In genomic region chr19:55745192-55745578, GRCm38 (mm10) we compare ENCODE assay signal across 9 mouse cellular contexts. TPM values are rescaled to one million over a fixed set of nuclear protein-coding genes. Genes with fewer than 3 reads are reported as not detected.
A peak's percentile ranks its signal among the peaks of the same experiment; 100 is the strongest.
DNase-seq lines count a peak whose midpoint lies in the region; ATAC-seq and TF ChIP-seq lines count a peak whose summit lies in the region.
"Had no signal": no experiment of that assay in that cellular context is flagged by ENCODE, and none has a peak within 500 bp of the region (broad histone marks: within the 10 kb centered on the region; RNA-seq: fewer than 3 reads in every experiment).

No protein-coding gene starts in this region.

- DNase-seq in heart, adult 11 months, result no peak
- peak; percentile 63 for DNase-seq in intestine, embryonic 14.5 days (ENCODE audit: low spot score)
- DNase-seq in thymus, adult 2 months, result no peak
- no peak for DNase-seq in adrenal gland, postnatal 4 days (ENCODE audit: low spot score in 2 of 2)
- DNase-seq in testis, postnatal 14 days (ENCODE audit: low spot score), result no peak
- DNase-seq: kidney, postnatal 14 days had no signal

- peak overlapping the region; percentile 94 for H3K4me3 ChIP-seq in heart, embryonic 11.5 days (ENCODE audit: low read depth, low read length)
- H3K4me3 ChIP-seq in embryonic facial prominence, embryonic 13.5 days, result peak overlapping the region; percentile 86
- H3K4me3 ChIP-seq in intestine, embryonic 14.5 days (ENCODE audit: low read depth, low read length), result peak overlapping the region; percentile 91
- peak overlapping the region; percentile 85 for H3K4me3 ChIP-seq in myocyte
- no peak overlapping the region for H3K4me3 ChIP-seq in thymus, adult 2 months (ENCODE audit: control insufficient read depth, insufficient read depth, low read length)

- H3K4me2 ChIP-seq in heart, embryonic 11.5 days, result peak overlapping the region; percentile 98
- peak overlapping the region; percentile 91 for H3K4me2 ChIP-seq in embryonic facial prominence, embryonic 13.5 days
- H3K4me2 ChIP-seq in intestine, embryonic 14.5 days (ENCODE audit: low read length), result peak overlapping the region; percentile 94
- H3K4me2 ChIP-seq in myocyte (ENCODE audit: low read depth), result peak overlapping the region; percentile 94

- 0 out of 2 replicates have a peak overlapping the region, but pooled peaks have one; percentile 15 for H3K27ac ChIP-seq in heart, embryonic 11.5 days (ENCODE audit: low read depth, low read length)
- peak overlapping the region; percentile 100; the same call in 1 of the 2 replicates for H3K27ac ChIP-seq in embryonic facial prominence, embryonic 13.5 days
- H3K27ac ChIP-seq in intestine, embryonic 14.5 days (ENCODE audit: low read depth), result no peak overlapping the region
- H3K27ac ChIP-seq in thymus, adult 2 months (ENCODE audit: control insufficient read depth, insufficient read depth, low read length), result no peak overlapping the region

- H3K4me1 ChIP-seq in heart, embryonic 11.5 days (ENCODE audit: control insufficient read depth, insufficient read depth, low read length), result peaks cover 58% of the 10 kb centered on the region
- H3K4me1 ChIP-seq in embryonic facial prominence, embryonic 13.5 days, result peaks cover 69% of the 10 kb centered on the region
- peaks cover 56% of the 10 kb centered on the region for H3K4me1 ChIP-seq in intestine, embryonic 14.5 days (replicated peaks; ENCODE audit: control insufficient read depth, insufficient read depth, low read length)
- peaks cover 18% of the 10 kb centered on the region for H3K4me1 ChIP-seq in thymus, adult 2 months (replicated peaks; ENCODE audit: control insufficient read depth, insufficient read depth, low read length)

- H3K27me3 ChIP-seq in heart, embryonic 11.5 days (ENCODE audit: control insufficient read depth, insufficient read depth, low read length), result no peaks in the 10 kb centered on the region
- no peaks in the 10 kb centered on the region for H3K27me3 ChIP-seq in embryonic facial prominence, embryonic 13.5 days
- H3K27me3 ChIP-seq in intestine, embryonic 14.5 days (replicated peaks; ENCODE audit: control insufficient read depth, insufficient read depth, low read length), result no peaks in the 10 kb centered on the region
- no peaks in the 10 kb centered on the region for H3K27me3 ChIP-seq in myocyte (ENCODE audit: control insufficient read depth, insufficient read depth, insufficient read length)
- H3K27me3 ChIP-seq in thymus, adult 2 months (ENCODE audit: control insufficient read depth, insufficient read depth, low read length), result no peaks in the 10 kb centered on the region; the same call in 1 of the 2 replicates

- no peak for ATAC-seq in heart, embryonic 11.5 days (replicated peaks; ENCODE audit: insufficient number of reproducible peaks, low FRiP score, low TSS enrichment)
- no peak for ATAC-seq in embryonic facial prominence, embryonic 13.5 days (ENCODE audit: insufficient number of reproducible peaks, insufficient read depth, low FRiP score, low TSS enrichment, low read depth)
- no peak for ATAC-seq in intestine, embryonic 14.5 days (replicated peaks; ENCODE audit: low FRiP score, low TSS enrichment, low read depth)

- H3ac ChIP-seq in myocyte (ENCODE audit: control insufficient read depth, insufficient read length), result no peak overlapping the region

- H3K9me3 ChIP-seq in heart, embryonic 11.5 days (replicated peaks; ENCODE audit: control insufficient read depth, low read length), result no peaks in the 10 kb centered on the region
- H3K9me3 ChIP-seq in embryonic facial prominence, embryonic 13.5 days, result no peaks in the 10 kb centered on the region
- no peaks in the 10 kb centered on the region for H3K9me3 ChIP-seq in intestine, embryonic 14.5 days (ENCODE audit: control insufficient read depth, low read length)

- peak overlapping the region; percentile 93 for H3K9ac ChIP-seq in heart, embryonic 11.5 days (ENCODE audit: low read depth, low read length)
- peak overlapping the region; percentile 99 for H3K9ac ChIP-seq in embryonic facial prominence, embryonic 13.5 days
- peak overlapping the region; percentile 98 for H3K9ac ChIP-seq in intestine, embryonic 14.5 days (ENCODE audit: low read length)

- peaks cover 54% of the 10 kb centered on the region for H3K79me2 ChIP-seq in myocyte (ENCODE audit: control insufficient read depth, insufficient read depth)

- TF ChIP-seq CTCF in thymus, adult 2 months (IDR thresholded peaks at IDR 0.05; ENCODE audit: borderline replicate concordance, control insufficient read depth, extremely low read depth, insufficient read depth, low read length, poor library complexity), result no peak

- no peak for TF ChIP-seq POLR2A in myocyte (IDR thresholded peaks at IDR 0.05; ENCODE audit: insufficient read length, low read depth)
- TF ChIP-seq POLR2A in thymus, adult 2 months (IDR thresholded peaks at IDR 0.05; ENCODE audit: control insufficient read depth, extremely low read depth, insufficient read depth, low read length, poor library complexity), result no peak

- no peaks in the 10 kb centered on the region for H3K36me3 ChIP-seq in heart, embryonic 11.5 days (ENCODE audit: control insufficient read depth, insufficient read depth, low read length)
- H3K36me3 ChIP-seq in embryonic facial prominence, embryonic 13.5 days, result no peaks in the 10 kb centered on the region
- peaks cover 7% of the 10 kb centered on the region; the same call in 1 of the 2 replicates for H3K36me3 ChIP-seq in intestine, embryonic 14.5 days (ENCODE audit: control insufficient read depth, insufficient read depth, low read length)
- no peaks in the 10 kb centered on the region for H3K36me3 ChIP-seq in myocyte (ENCODE audit: control insufficient read depth, insufficient read depth)
- no peaks in the 10 kb centered on the region for H3K36me3 ChIP-seq in thymus, adult 2 months (ENCODE audit: control insufficient read depth, insufficient read depth, low read length)

- 14% methylated on average over 9 of the region's 9 CpGs for WGBS in heart, embryonic 11.5 days (ENCODE audit: insufficient replicate concordance)
- WGBS in embryonic facial prominence, embryonic 13.5 days, result 9% methylated on average over 9 of the region's 9 CpGs
- 29% methylated on average over 9 of the region's 9 CpGs for WGBS in intestine, embryonic 14.5 days
- 96% methylated on average over 9 of the region's 9 CpGs for WGBS in thymus, adult 2 months

TF ChIP-seq in myocyte, 11 proteins besides CTCF, POLR2A, EP300 and RAD21:
- TF ChIP-seq TCF12 (IDR thresholded peaks at IDR 0.05; ENCODE audit: insufficient read depth, poor library complexity, severe bottlenecking) (no peak), REST (IDR thresholded peaks at IDR 0.05; ENCODE audit: insufficient read depth, insufficient read length) (no peak), POLR2AphosphoS2 (IDR thresholded peaks at IDR 0.05; ENCODE audit: insufficient read length, low read depth) (no peak), CEBPB (IDR thresholded peaks at IDR 0.05; ENCODE audit: insufficient read depth, poor library complexity, severe bottlenecking) (no peak), E2F4 (IDR thresholded peaks at IDR 0.05; ENCODE audit: insufficient read depth) (no peak), TCF3 (IDR thresholded peaks at IDR 0.05; ENCODE audit: insufficient read length, low read depth) (no peak), MYOD1 (IDR thresholded peaks at IDR 0.05; ENCODE audit: control insufficient read depth in 1 of 3, insufficient read length in 2 of 3, low read depth in 2 of 3) (no peak), MAX (IDR thresholded peaks at IDR 0.05; ENCODE audit: low read depth) (no peak), MYOG (IDR thresholded peaks at IDR 0.05; ENCODE audit: control insufficient read depth in 1 of 3, insufficient read depth in 1 of 3, insufficient read length in 2 of 3, low read depth in 2 of 3) (no peak), USF1 (IDR thresholded peaks at IDR 0.05; ENCODE audit: low read depth) (no peak), SRF (IDR thresholded peaks at IDR 0.05; ENCODE audit: control insufficient read depth, insufficient read length, low read depth) (no peak)

RNA-seq across cellular contexts. Expression of gene Tcf7l2, which starts 3.6 kb away (rescaled TPM):
- 67.1 and 82.0 TPM in 2 replicates for polyA plus RNA-seq in heart, embryonic 11.5 days (2014; fragmentation: Nextera tagmentation; extraction: Ambion mirVana)
- polyA plus RNA-seq in embryonic facial prominence, embryonic 13.5 days (2015; fragmentation: Nextera tagmentation; extraction: Ambion mirVana), result 142 and 157 TPM in 2 replicates
- polyA plus RNA-seq in intestine, embryonic 14.5 days (2014; fragmentation: Nextera tagmentation; extraction: Ambion mirVana), result 97.2 and 99.2 TPM in 2 replicates
- 5.4 TPM for polyA plus RNA-seq in myocyte (2012; fragmentation: generic; extraction: Trizol)
- polyA plus RNA-seq in thymus, adult 2 months (2012; rRNA removed), result 7.6 and 10.2 TPM in 2 replicates
- total RNA-seq in adrenal gland, postnatal 4 days (2021), result 10 to 100 TPM; 42.6 to 42.7 TPM

Comparison
In these comparisons a context has a peak if more than half of its experiments do, and no peak if none do; other contexts are left out.
1. H3K27ac ChIP-seq: peak in heart, embryonic 11.5 days (single experiment) and embryonic facial prominence, embryonic 13.5 days (single experiment); none in intestine, embryonic 14.5 days (single experiment) and thymus, adult 2 months (single experiment).
2. Peak in every context shown above with its lines, with median percentiles within 50 percentile points of each other: H3K4me2 ChIP-seq and H3K9ac ChIP-seq.